Mouse (Mus musculus): ENCODE data around the gene Arhgap8.

GRCm38 (mm10) chr15:84744308-84744707 lies 24.5 kb downstream of the Arhgap8 start:
- TF ChIP-seq ZNF384 (IDR thresholded peaks at IDR 0.05; ENCODE audit: low read depth, low read length) (no peak), CHD2 (IDR thresholded peaks at IDR 0.05; ENCODE audit: low read depth, low read length) (no peak), MAFK (IDR thresholded peaks at IDR 0.05; ENCODE audit: insufficient read depth, low read depth, low read length) (no peak), ZC3H11A (IDR thresholded peaks at IDR 0.05; ENCODE audit: borderline replicate concordance, low read depth, low read length) (no peak)
